Mouse (Mus musculus) heart, embryonic 14.5 days (tissue): ENCODE data around the gene Heg1. TPM values are rescaled to one million over a fixed set of nuclear protein-coding genes. Genes with fewer than 3 reads are reported as not detected.

Source experiments
- ATAC-seq: fragments of 200-750 bp; cut with Nextera tagmentation; 2 replicates; pipeline ENCODE4 v1.8.0; 2017; ENCODE audit warnings: low read depth, moderate TSS enrichment; ENCODE audit not compliant: insufficient number of reproducible peaks, insufficient read depth, low FRiP score
- H3K27ac ChIP-seq, 2 experiments: fragments of 200-500 bp in 1 of 2; fragments of 300-500 bp in 1 of 2; sonication (generic) in 1 of 2; replicated peaks in 1 of 2; 2 replicates each; pipeline ENCODE4 v1.5.1; 2012 to 2014; ENCODE audit warnings: low read depth in 2 of 2, low read length in 2 of 2, control low read depth in 1 of 2, mild to moderate bottlenecking in 1 of 2, mixed read lengths in 1 of 2; ENCODE audit not compliant: control insufficient read depth in 1 of 2, insufficient read depth in 1 of 2
- H3K27me3 ChIP-seq: fragments of 300-500 bp; sonication (generic); 2 replicates; pipeline ENCODE4 v1.6.1; 2014; ENCODE audit warnings: mild to moderate bottlenecking, low read length, control low read depth; ENCODE audit not compliant: control insufficient read depth, insufficient read depth
- H3K36me3 ChIP-seq: fragments of 300-500 bp; sonication (generic); 2 replicates; pipeline ENCODE4 v1.6.1; 2014; ENCODE audit warnings: mild to moderate bottlenecking, control low read depth, low read length, mixed read lengths; ENCODE audit not compliant: control insufficient read depth, insufficient read depth
- H3K4me1 ChIP-seq, 2 experiments: fragments of 200-500 bp in 1 of 2; fragments of 300-500 bp in 1 of 2; sonication (generic) in 1 of 2; 2 replicates each; pipeline ENCODE4 v1.6.1; 2012 to 2014; ENCODE audit warnings: low read length in 2 of 2, control low read depth in 1 of 2, mixed read lengths in 1 of 2; ENCODE audit not compliant: control insufficient read depth in 2 of 2, insufficient read depth in 2 of 2
- H3K4me2 ChIP-seq: fragments of 300-500 bp; sonication (generic); 2 replicates; pipeline ENCODE4 v1.6.1; 2014; ENCODE audit warnings: mild to moderate bottlenecking, low read length
- H3K4me3 ChIP-seq, 2 experiments: fragments of 200-500 bp in 1 of 2; fragments of 300-500 bp in 1 of 2; sonication (generic) in 1 of 2; 2 replicates each; pipeline ENCODE4 v1.5.1; 2012 to 2014; ENCODE audit warnings: low read length in 2 of 2, mild to moderate bottlenecking in 2 of 2, control low read depth in 1 of 2, low read depth in 1 of 2, moderate library complexity in 1 of 2; ENCODE audit not compliant: control insufficient read depth in 1 of 2, insufficient read depth in 1 of 2
- H3K9ac ChIP-seq: fragments of 300-500 bp; sonication (generic); 2 replicates; pipeline ENCODE4 v1.6.1; 2014; ENCODE audit warnings: mild to moderate bottlenecking, low read length
- H3K9me3 ChIP-seq: fragments of 300-500 bp; sonication (generic); 2 replicates; pipeline ENCODE4 v1.6.1; 2016; ENCODE audit warnings: low read length, control low read depth; ENCODE audit not compliant: control insufficient read depth
- WGBS: fragments of 180-500 bp; shearing (Covaris S2); extraction: QIAGEN DNeasy Blood & Tissue Kit; methylation state at CpG from one replicate; pipeline ENCODE4 v1.1.7; 2014; 5-methylcytosine and 5-hydroxymethylcytosine counted together
- polyA plus RNA-seq: library from polyadenylated mRNA; unstranded; fragments of >200 nt; fragmentation: Nextera tagmentation; extraction: Ambion mirVana; gene quantifications from 2 replicates; pipeline ENCODE4 v1.2.1, GENCODE M21; 2014

The Heg1 gene
- polyA plus RNA-seq = 40.5 and 40.9 TPM in 2 replicates

DNA sequence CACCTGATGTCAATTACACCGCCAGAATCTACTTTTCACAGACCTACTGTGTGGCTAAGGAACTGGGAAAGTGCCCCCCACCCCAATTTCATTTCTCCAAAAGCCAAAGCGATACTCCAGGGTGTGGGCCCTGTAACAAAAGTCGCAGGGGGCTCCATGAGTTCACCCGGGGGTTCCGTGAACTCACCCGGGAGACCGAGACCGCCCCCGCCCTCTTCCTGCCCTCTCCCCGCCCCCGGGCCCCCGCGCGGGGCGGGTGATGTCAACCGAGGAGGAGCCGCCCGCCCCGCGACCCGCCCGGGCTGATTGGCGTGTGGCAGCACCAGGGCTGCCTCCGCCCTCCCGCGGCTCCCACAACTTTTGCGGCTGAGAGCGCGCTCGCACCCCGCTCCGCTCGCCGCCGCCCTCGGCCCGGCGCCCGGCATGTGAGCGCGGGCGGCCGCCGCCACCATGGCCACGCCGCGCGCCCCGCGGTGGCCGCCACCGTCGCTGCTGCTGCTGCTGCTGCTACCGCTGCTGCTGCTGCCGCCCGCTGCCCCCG lies at the start of gene Heg1:
Gene Heg1, plus strand, starts transcription at position 209 of the 541 bp plus-strand sequence.
- Histone ChIP-seq H3K4me1 (peaks cover 18 to 41% of the 10 kb centered on the region in 2 experiments), H3K36me3 (peaks cover 9% of the 10 kb centered on the region; the same call in 1 of the 2 replicates), H3K9ac (peak within 1 kb of the TSS; percentile 100), H3K4me3 (peak within 1 kb of the TSS; percentile 85 to 88), H3K4me2 (peak within 1 kb of the TSS; percentile 90), H3K9me3 (no peaks in the 10 kb centered on the region), H3K27ac (peak within 1 kb of the TSS; percentile 87 to 89), H3K27me3 (no peaks in the 10 kb centered on the region)
- WGBS = under 1% methylated on average over 47 of the region's 57 CpGs
- peak; percentile 79 for ATAC-seq

DNA sequence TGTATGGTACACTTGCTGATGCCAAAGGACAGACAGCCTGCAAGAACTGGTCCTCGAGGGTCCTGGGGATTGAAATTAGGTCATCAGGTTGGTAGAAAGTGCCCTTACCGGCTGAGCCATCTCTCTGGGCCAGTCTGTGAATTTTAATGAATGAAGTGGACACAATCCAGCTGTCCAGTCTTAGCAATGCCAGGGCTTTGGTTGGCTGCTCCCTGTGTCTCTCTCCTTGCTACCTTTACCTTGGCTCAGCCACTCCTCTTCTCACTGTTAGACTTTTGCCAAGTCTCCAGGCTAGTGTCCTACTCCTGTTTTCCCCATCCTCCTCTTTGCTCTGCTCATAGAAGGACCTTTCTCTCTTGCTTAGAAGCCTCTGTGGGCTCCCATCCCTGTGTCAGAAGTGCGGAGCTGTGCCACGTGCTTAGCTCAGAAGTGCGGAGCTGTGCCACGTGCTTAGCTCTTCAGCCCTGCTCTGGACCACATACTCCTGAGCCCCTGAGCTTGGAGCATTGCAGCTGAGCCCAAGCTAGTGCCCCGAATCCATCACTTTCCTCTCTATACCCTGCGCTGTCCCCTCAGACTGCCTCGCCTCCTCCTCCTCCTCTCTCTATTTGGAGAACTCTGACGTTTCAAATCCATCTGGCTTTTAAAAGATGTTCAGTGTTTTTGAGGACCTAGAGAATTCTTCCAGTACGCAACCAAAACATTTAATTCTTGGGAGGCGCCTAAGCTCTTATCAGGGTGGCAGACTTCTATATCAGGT lies 48.2 kb upstream of the Heg1 start:
- ATAC-seq = no peak
- Histone ChIP-seq H3K4me1 (no peaks in the 10 kb centered on the region), H3K36me3 (no peaks in the 10 kb centered on the region)

DNA sequence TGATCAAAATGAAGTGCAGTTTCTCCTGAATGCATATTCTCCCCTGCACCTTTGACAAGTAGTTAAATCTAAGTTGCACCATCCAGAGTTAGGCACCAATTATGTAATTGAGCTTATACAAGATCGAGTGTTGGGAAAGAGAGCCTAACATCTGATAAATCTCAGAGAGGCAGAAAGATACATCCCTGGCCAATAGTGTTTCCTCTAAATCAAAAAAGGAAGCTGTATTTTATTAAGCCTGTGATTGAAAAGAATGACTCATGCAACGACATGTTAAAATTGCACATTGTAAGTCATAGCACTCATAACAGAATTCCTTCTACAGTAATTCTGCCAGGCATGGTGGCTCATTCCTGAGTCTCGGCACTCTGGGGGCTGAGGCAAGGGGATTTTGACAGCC lies 42.4 kb upstream of the Heg1 start:
- no peak overlapping the region for H3K4me2 ChIP-seq

More for the DNA sequence above, 48.2 kb upstream of the Heg1 start:
- 74% methylated on average over 12 of the region's 12 CpGs for WGBS
- H3K4me3 ChIP-seq = no peak overlapping the region
- H3K4me2 ChIP-seq = no peak overlapping the region
- H3K9me3 ChIP-seq = 0 out of 2 replicates have a peak, but pooled peaks cover 3% of the 10 kb centered on the region
- no peaks in the 10 kb centered on the region for H3K27me3 ChIP-seq
- H3K27ac ChIP-seq = no peak overlapping the region
- no peak overlapping the region for H3K9ac ChIP-seq

DNA sequence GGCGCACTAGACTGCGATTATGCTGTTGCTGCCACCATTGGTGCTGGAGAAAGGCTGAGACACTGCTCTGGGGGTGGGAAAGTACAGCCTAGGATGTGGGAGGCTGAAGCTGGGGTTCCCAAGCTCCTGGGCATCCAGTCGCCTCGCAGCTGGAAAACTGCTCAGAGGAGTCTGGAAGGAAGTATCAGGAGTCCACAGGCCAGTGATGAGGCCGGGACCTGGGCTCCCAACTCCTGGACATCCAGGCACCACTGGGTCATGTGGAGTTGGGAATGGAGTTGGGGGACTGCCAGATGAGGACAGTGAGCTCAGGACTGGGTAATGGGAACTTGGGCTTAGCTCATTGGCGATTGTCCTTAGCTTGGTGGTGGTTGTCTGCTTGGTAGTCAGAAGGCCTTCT lies 31.1 kb upstream of the Heg1 start:
- no peak for ATAC-seq
- Histone ChIP-seq H3K27me3 (no peaks in the 10 kb centered on the region), H3K4me2 (no peak overlapping the region), H3K4me1 (no peaks in the 10 kb centered on the region), H3K4me3 (no peak overlapping the region), H3K27ac (no peak overlapping the region), H3K36me3 (no peaks in the 10 kb centered on the region), H3K9me3 (peaks cover 16% of the 10 kb centered on the region), H3K9ac (no peak overlapping the region)
- 86% methylated on average over 6 of the region's 6 CpGs for WGBS

More for the DNA sequence above, 42.4 kb upstream of the Heg1 start:
- H3K27ac ChIP-seq = no peak overlapping the region
- no peak for ATAC-seq
- H3K9me3 ChIP-seq = no peaks in the 10 kb centered on the region
- H3K4me3 ChIP-seq = no peak overlapping the region
- H3K36me3 ChIP-seq = no peaks in the 10 kb centered on the region
- H3K27me3 ChIP-seq = no peaks in the 10 kb centered on the region
- no peak overlapping the region for H3K9ac ChIP-seq
- 49% methylated on average over 3 of the region's 3 CpGs for WGBS
- H3K4me1 ChIP-seq = no peaks in the 10 kb centered on the region

DNA sequence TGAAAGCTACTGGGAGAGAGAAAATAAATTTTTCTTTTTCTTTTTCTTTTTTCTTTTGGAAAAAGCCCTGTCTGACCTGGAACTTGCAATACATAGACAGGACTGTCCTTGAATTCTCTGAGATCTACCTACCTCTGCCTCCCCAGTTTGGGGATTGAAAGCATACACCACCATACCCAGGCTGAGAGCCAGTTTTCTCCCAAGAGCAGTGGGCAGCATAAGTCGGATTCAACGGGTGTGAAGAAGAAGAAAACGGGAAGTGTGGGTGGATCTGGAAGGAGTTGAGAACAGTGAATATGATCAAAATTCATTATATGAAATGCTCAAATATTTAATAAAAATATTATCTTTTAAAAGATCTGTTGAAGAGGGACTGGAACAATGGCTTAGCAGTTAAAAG lies 28.7 kb upstream of the Heg1 start:
- Histone ChIP-seq H3K36me3 (no peaks in the 10 kb centered on the region), H3K4me3 (no peak overlapping the region), H3K9me3 (peaks cover 5% of the 10 kb centered on the region), H3K27ac (no peak overlapping the region), H3K9ac (no peak overlapping the region), H3K27me3 (no peaks in the 10 kb centered on the region), H3K4me1 (peaks cover 7 to 8% of the 10 kb centered on the region in 2 experiments), H3K4me2 (no peak overlapping the region)
- ATAC-seq = no peak
- 86% methylated on average over 3 of the region's 3 CpGs for WGBS

DNA sequence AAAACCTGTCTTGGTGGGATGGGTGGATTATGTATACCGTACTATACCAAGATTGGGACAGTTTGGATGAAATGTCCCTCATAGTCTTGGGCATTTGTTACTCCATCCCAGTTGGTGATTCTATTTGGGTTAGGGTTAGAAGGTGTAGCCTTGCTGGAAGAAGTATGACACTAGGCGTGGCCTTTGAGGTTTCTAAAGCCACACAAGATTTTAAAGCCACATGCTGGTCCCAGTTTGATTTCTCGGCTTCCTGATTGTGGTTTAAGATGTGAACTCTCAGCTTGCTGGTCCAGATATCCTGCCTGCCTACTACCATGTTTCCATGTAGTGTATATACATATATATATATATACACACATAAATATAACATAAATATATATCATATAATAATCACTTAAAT lies 27.0 kb upstream of the Heg1 start:
- H3K9ac ChIP-seq = no peak overlapping the region
- ATAC-seq = no peak
- H3K27me3 ChIP-seq = no peaks in the 10 kb centered on the region
- 93% methylated on average over 3 of the region's 3 CpGs for WGBS
- H3K36me3 ChIP-seq = no peaks in the 10 kb centered on the region
- no peak overlapping the region for H3K4me2 ChIP-seq
- H3K27ac ChIP-seq = no peak overlapping the region
- no peaks in the 10 kb centered on the region for H3K9me3 ChIP-seq
- H3K4me1 ChIP-seq = peaks cover 7 to 8% of the 10 kb centered on the region in 2 experiments
- H3K4me3 ChIP-seq = no peak overlapping the region

DNA sequence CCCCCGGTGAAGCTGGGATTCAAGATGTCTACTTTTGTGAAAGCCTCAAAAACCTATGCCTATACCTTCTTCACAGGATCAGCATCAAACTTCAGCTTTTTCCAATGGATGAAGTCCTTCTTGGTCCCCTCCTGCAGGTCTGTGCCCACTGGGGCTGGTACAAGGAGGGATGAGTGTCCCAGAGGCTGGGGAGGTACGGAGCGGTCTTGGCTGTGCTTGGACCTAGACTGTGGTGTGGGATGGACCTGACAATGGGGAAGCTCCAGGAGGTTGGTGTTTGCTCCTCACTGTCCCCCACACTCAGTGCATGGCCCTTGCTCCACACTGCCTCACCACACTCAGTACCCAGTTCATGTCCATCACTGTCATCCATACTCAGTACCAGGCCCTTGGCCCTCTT lies 26.0 kb upstream of the Heg1 start:
- Histone ChIP-seq H3K9me3 (no peaks in the 10 kb centered on the region), H3K4me2 (no peak overlapping the region), H3K36me3 (no peaks in the 10 kb centered on the region), H3K4me1 (peaks cover 7 to 8% of the 10 kb centered on the region in 2 experiments), H3K27me3 (no peaks in the 10 kb centered on the region), H3K9ac (no peak overlapping the region), H3K4me3 (no peak overlapping the region), H3K27ac (no peak overlapping the region)
- 100% methylated on average over 3 of the region's 3 CpGs for WGBS
- no peak for ATAC-seq
